8 mouse cellular contexts compared by ENCODE assay signal in genomic region chr14:60015891-60016290, GRCm38 (mm10).
DNase-seq lines count a peak whose midpoint lies in the region; ATAC-seq and TF ChIP-seq lines count a peak whose summit lies in the region.

No protein-coding gene starts in this region.

- no peaks in the 10 kb centered on the region for H3K9me3 ChIP-seq in embryonic facial prominence, embryonic 12.5 days
- no peaks in the 10 kb centered on the region for H3K9me3 ChIP-seq in heart, embryonic 16.5 days (replicated peaks; ENCODE audit: control insufficient read depth, low read length)
- H3K9me3 ChIP-seq in liver, embryonic 12.5 days (replicated peaks) = no peaks in the 10 kb centered on the region
- no peaks in the 10 kb centered on the region for H3K9me3 ChIP-seq in neural tube, embryonic 14.5 days (ENCODE audit: control insufficient read depth, low read length)

- no peak overlapping the region for H3K4me2 ChIP-seq in embryonic facial prominence, embryonic 12.5 days (replicated peaks)
- H3K4me2 ChIP-seq in heart, embryonic 16.5 days (ENCODE audit: low read depth, low read length) = no peak overlapping the region
- H3K4me2 ChIP-seq in liver, embryonic 12.5 days = no peak overlapping the region
- no peak overlapping the region for H3K4me2 ChIP-seq in neural tube, embryonic 14.5 days (ENCODE audit: low read depth, low read length)

- peaks cover 16% of the 10 kb centered on the region for H3K27me3 ChIP-seq in C2C12 (ENCODE audit: control insufficient read depth, insufficient read depth, insufficient read length)
- H3K27me3 ChIP-seq in embryonic facial prominence, embryonic 12.5 days = no peaks in the 10 kb centered on the region
- no peaks in the 10 kb centered on the region for H3K27me3 ChIP-seq in heart, embryonic 16.5 days (ENCODE audit: control insufficient read depth, insufficient read depth, low read length)
- H3K27me3 ChIP-seq in liver, embryonic 12.5 days (replicated peaks) = no peaks in the 10 kb centered on the region
- H3K27me3 ChIP-seq in neural tube, embryonic 14.5 days (ENCODE audit: control insufficient read depth, insufficient read depth, low read length) = no peaks in the 10 kb centered on the region

- H3K27ac ChIP-seq in embryonic facial prominence, embryonic 12.5 days = no peak overlapping the region
- no peak overlapping the region for H3K27ac ChIP-seq in heart, embryonic 16.5 days (ENCODE audit: low read length)
- H3K27ac ChIP-seq in liver, embryonic 12.5 days = no peak overlapping the region
- H3K27ac ChIP-seq in neural tube, embryonic 14.5 days (ENCODE audit: low read depth, low read length) = no peak overlapping the region

- H3K4me1 ChIP-seq in embryonic facial prominence, embryonic 12.5 days = no peaks in the 10 kb centered on the region
- no peaks in the 10 kb centered on the region for H3K4me1 ChIP-seq in heart, embryonic 16.5 days (ENCODE audit: control insufficient read depth, insufficient read depth, low read length)
- no peaks in the 10 kb centered on the region for H3K4me1 ChIP-seq in liver, embryonic 12.5 days
- H3K4me1 ChIP-seq in neural tube, embryonic 14.5 days (ENCODE audit: control insufficient read depth, insufficient read depth, low read length) = no peaks in the 10 kb centered on the region

- WGBS in embryonic facial prominence, embryonic 12.5 days = 33% methylated on average over 4 of the region's 4 CpGs
- 35% methylated on average over 4 of the region's 4 CpGs for WGBS in heart, embryonic 16.5 days
- WGBS in liver, embryonic 12.5 days (ENCODE audit: insufficient replicate concordance) = 31% methylated on average over 4 of the region's 4 CpGs
- 33% methylated on average over 4 of the region's 4 CpGs for WGBS in neural tube, embryonic 14.5 days

- DNase-seq in adrenal gland, postnatal 36 days = peak; percentile 80 to 85
- peak; percentile 70 to 78 for DNase-seq in kidney, postnatal 25 days
- DNase-seq in testis, postnatal 14 days (ENCODE audit: low spot score) = peak; percentile 62

- no peak overlapping the region for H3ac ChIP-seq in C2C12 (ENCODE audit: control insufficient read depth, insufficient read length, low read depth)

- no peaks in the 10 kb centered on the region for H3K36me3 ChIP-seq in C2C12 (ENCODE audit: control insufficient read depth, insufficient read depth)
- H3K36me3 ChIP-seq in embryonic facial prominence, embryonic 12.5 days = no peaks in the 10 kb centered on the region
- H3K36me3 ChIP-seq in heart, embryonic 16.5 days (ENCODE audit: control insufficient read depth, insufficient read depth) = no peaks in the 10 kb centered on the region
- no peaks in the 10 kb centered on the region for H3K36me3 ChIP-seq in liver, embryonic 12.5 days
- H3K36me3 ChIP-seq in neural tube, embryonic 14.5 days (ENCODE audit: control insufficient read depth, insufficient read depth, low read length) = peaks cover 10% of the 10 kb centered on the region; the same call in 1 of the 2 replicates

- no peaks in the 10 kb centered on the region for H3K79me2 ChIP-seq in C2C12 (ENCODE audit: control insufficient read depth, insufficient read depth)

- H3K9ac ChIP-seq in embryonic facial prominence, embryonic 12.5 days = no peak overlapping the region
- no peak overlapping the region for H3K9ac ChIP-seq in heart, embryonic 16.5 days (ENCODE audit: low read length)
- H3K9ac ChIP-seq in liver, embryonic 12.5 days = no peak overlapping the region
- no peak overlapping the region for H3K9ac ChIP-seq in neural tube, embryonic 14.5 days (replicated peaks; ENCODE audit: low read depth, low read length)

- peak; percentile 63 for TF ChIP-seq CTCF in C2C12 (IDR thresholded peaks at IDR 0.05; ENCODE audit: control insufficient read depth, insufficient read depth, insufficient read length)

- no peaks in the 10 kb centered on the region for H3K79me3 ChIP-seq in C2C12 (ENCODE audit: low read depth)

- H3K4me3 ChIP-seq in C2C12 (ENCODE audit: insufficient read depth, poor library complexity, severe bottlenecking) = no peak overlapping the region
- H3K4me3 ChIP-seq in embryonic facial prominence, embryonic 12.5 days = no peak overlapping the region
- H3K4me3 ChIP-seq in heart, embryonic 16.5 days (ENCODE audit: low read length) = no peak overlapping the region
- H3K4me3 ChIP-seq in liver, embryonic 12.5 days = no peak overlapping the region
- H3K4me3 ChIP-seq in neural tube, embryonic 14.5 days (ENCODE audit: low read depth, low read length) = no peak overlapping the region

- 0 out of 2 replicates have a peak, but pooled peaks have one; percentile 64 for ATAC-seq in embryonic facial prominence, embryonic 12.5 days (ENCODE audit: insufficient number of reproducible peaks, insufficient read depth, low FRiP score, low TSS enrichment)
- peak; percentile 60 for ATAC-seq in heart, embryonic 16.5 days (replicated peaks; ENCODE audit: extremely low read depth, insufficient read depth, low FRiP score)
- peak; percentile 57; the same call in 1 of the 2 replicates for ATAC-seq in liver, embryonic 12.5 days
- ATAC-seq in neural tube, embryonic 14.5 days (ENCODE audit: low read depth) = peak; percentile 92

TF ChIP-seq in C2C12, 6 proteins besides CTCF, POLR2A, EP300 and RAD21:
- TF ChIP-seq USF1 (IDR thresholded peaks at IDR 0.05; ENCODE audit: low read depth) (no peak), FOSL1 (IDR thresholded peaks at IDR 0.05; ENCODE audit: insufficient read depth, low read length, poor library complexity, severe bottlenecking) (no peak), MYOG (IDR thresholded peaks at IDR 0.05; ENCODE audit: control insufficient read depth, extremely low read depth, insufficient read length) (no peak), MYOD1 (IDR thresholded peaks at IDR 0.05; ENCODE audit: control insufficient read depth, insufficient read length, low read depth) (no peak), MAX (IDR thresholded peaks at IDR 0.05) (no peak), CEBPB (IDR thresholded peaks at IDR 0.05; ENCODE audit: low read depth) (no peak)
